Mouse (Mus musculus) lung, postnatal 0 days (tissue): Measurements from ENCODE around the gene Gfm2. TPM values are rescaled to one million over a fixed set of nuclear protein-coding genes. Genes with fewer than 3 reads are reported as not detected.

Experiments
- ATAC-seq: fragments of 200-750 bp; cut with Nextera tagmentation; 2 replicates; pipeline ENCODE4 v1.8.0; 2017; ENCODE audit warnings: moderate library complexity
- DNase-seq: peaks from one replicate; pipeline ENCODE4 v3.0.0-alpha.2; 2016; ENCODE audit warnings: low spot score
- H3K27ac ChIP-seq: fragments of 300-500 bp; sonication (generic); 2 replicates; pipeline ENCODE4 v1.5.1; 2014; ENCODE audit warnings: antibody characterized with exemption, mild to moderate bottlenecking, low read length, mixed read lengths
- H3K27me3 ChIP-seq: fragments of 300-500 bp; sonication (generic); replicated peaks from 2 replicates; pipeline ENCODE4 v1.6.1; 2014; ENCODE audit warnings: low read length, mixed read lengths; ENCODE audit not compliant: insufficient read depth
- H3K36me3 ChIP-seq: fragments of 300-500 bp; sonication (generic); 2 replicates; pipeline ENCODE4 v1.6.1; 2014; ENCODE audit warnings: low read length, mixed read lengths; ENCODE audit not compliant: insufficient read depth
- H3K4me1 ChIP-seq: fragments of 300-500 bp; sonication (generic); 2 replicates; pipeline ENCODE4 v1.6.1; 2014; ENCODE audit warnings: antibody characterized with exemption, low read depth, low read length, mixed read lengths; ENCODE audit not compliant: insufficient read depth
- H3K4me2 ChIP-seq: fragments of 300-500 bp; sonication (generic); replicated peaks from 2 replicates; pipeline ENCODE4 v1.6.1; 2014; ENCODE audit warnings: low read depth, mild to moderate bottlenecking, low read length, moderate library complexity, mixed read lengths
- H3K4me3 ChIP-seq: fragments of 300-500 bp; sonication (generic); 2 replicates; pipeline ENCODE4 v1.5.1; 2014; ENCODE audit warnings: low read depth, low read length
- H3K9ac ChIP-seq: fragments of 300-500 bp; sonication (generic); replicated peaks from 2 replicates; pipeline ENCODE4 v1.6.1; 2014; ENCODE audit warnings: low read depth, mild to moderate bottlenecking
- H3K9me3 ChIP-seq: fragments of 300-500 bp; sonication (generic); 2 replicates; pipeline ENCODE4 v1.6.1; 2016; ENCODE audit warnings: low read length, mixed read lengths
- CTCF ChIP-seq: IDR thresholded peaks from 2 replicates; pipeline ENCODE4 v1.5.1; 2016; ENCODE audit warnings: antibody characterized with exemption, mild to moderate bottlenecking
- EP300 ChIP-seq: IDR thresholded peaks from 2 replicates; pipeline ENCODE4 v1.6.1; 2016; ENCODE audit warnings: antibody characterized with exemption, mild to moderate bottlenecking, control low read depth
- WGBS: fragments of 180-500 bp; shearing (Covaris S2); extraction: QIAGEN DNeasy Blood & Tissue Kit; methylation state at CpG from one replicate; pipeline ENCODE4 v1.1.7; 2014; 5-methylcytosine and 5-hydroxymethylcytosine counted together
- polyA plus RNA-seq: library from polyadenylated mRNA; unstranded; fragments of >200 nt; fragmentation: Nextera tagmentation; extraction: Ambion mirVana; gene quantifications from 2 replicates; pipeline ENCODE4 v1.2.1, GENCODE M21; 2015

The Gfm2 gene
- polyA plus RNA-seq, 1 experiment from 2014 or later, result 11.1 TPM

DNA sequence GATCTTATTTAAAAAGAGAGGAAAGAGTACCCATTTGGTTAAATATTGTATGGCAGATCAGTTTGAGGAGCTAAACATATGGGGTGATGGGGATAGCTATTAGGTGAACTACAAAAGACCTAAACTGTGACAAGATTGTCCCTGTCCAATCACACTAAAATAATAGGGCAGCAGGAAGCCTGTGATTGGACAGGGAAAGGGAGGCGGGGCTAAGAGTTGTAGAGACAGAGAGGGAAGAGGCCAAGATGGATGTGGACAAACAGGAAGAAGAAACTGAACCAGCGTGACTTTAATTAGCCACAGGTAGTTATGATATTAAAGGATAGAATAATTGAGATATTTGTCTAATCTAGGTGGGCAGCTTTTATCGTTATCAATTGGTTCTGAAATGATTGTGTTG, 82.3 kb downstream of the Gfm2 start:
- no peak overlapping the region for H3K4me3 ChIP-seq
- H3K27ac ChIP-seq, result no peak overlapping the region
- H3K9me3 ChIP-seq, result no peaks in the 10 kb centered on the region
- H3K4me2 ChIP-seq, result no peak overlapping the region
- H3K9ac ChIP-seq, result no peak overlapping the region
- H3K4me1 ChIP-seq, result no peaks in the 10 kb centered on the region
- 86% methylated on average over 3 of the region's 3 CpGs for WGBS
- no peak for TF ChIP-seq CTCF
- DNase-seq (no peak), ATAC-seq (no peak)
- H3K36me3 ChIP-seq, result no peaks in the 10 kb centered on the region
- H3K27me3 ChIP-seq, result no peaks in the 10 kb centered on the region

DNA sequence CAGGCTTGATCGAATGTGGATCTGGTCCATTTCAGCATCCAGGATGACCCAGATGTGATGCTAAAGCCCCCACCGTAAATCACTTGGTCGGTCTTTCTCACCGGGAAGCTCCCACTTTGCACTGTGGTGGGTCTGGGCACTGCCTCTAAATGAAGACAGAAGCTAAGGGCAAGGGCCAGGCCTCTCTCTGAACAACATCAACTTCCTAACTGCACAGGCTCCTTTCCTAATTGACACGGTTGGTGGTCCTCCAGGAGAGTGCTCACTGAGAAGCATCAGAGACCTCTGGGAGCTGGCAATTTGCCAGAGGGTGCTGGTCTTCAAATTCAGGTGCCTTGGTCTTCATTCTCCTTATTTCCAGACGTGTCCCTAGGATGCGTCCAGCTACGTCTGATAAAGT, 86.1 kb downstream of the Gfm2 start:
- H3K36me3 ChIP-seq, result no peaks in the 10 kb centered on the region
- 70% methylated on average over 8 of the region's 8 CpGs for WGBS

DNA sequence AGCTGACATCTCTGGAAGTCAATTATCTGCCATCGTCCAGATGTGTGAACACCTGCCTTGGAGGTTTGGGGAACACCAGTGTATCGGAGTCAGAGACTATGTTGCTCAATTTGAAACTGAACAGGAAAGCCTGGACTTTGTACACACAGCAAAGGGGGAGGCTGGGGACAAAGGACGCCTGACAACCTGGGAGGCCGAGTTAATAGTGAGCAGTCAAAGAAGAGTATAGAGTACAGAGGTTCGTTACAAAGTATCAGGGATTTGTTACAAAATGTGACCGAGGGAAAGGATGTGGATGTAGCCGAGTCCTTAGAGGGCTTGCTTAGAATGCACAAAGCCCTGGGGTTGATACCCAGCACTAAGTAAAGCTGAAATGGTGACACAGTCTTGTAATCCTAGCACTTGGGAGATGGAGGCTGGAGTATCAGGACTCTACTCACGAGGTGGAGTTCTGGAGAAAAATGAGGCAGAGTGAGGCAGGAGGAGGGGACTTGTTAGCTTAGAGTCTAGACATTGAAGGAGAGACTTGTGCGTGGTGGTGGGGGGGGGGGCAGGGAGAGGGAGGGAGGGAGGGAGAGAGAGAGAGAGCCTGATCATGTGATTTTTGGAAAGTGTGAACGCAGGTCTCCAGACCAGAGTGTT, 86.7 kb downstream of the Gfm2 start:
- no peak overlapping the region for H3K9ac ChIP-seq
- H3K27me3 ChIP-seq, result no peaks in the 10 kb centered on the region
- ATAC-seq (no peak), DNase-seq (no peak)
- no peak overlapping the region for H3K4me3 ChIP-seq
- no peak overlapping the region for H3K27ac ChIP-seq
- H3K4me2 ChIP-seq, result no peak overlapping the region
- no peaks in the 10 kb centered on the region for H3K4me1 ChIP-seq
- no peaks in the 10 kb centered on the region for H3K9me3 ChIP-seq
- TF ChIP-seq CTCF, result no peak
- TF ChIP-seq EP300, result no peak
- 56% methylated on average over 10 of the region's 10 CpGs for WGBS
- no peaks in the 10 kb centered on the region for H3K36me3 ChIP-seq

More for the DNA sequence above, 86.1 kb downstream of the Gfm2 start:
- Histone ChIP-seq H3K4me1 (no peaks in the 10 kb centered on the region), H3K27ac (no peak overlapping the region), H3K4me2 (no peak overlapping the region), H3K27me3 (no peaks in the 10 kb centered on the region), H3K9ac (no peak overlapping the region), H3K4me3 (no peak overlapping the region), H3K9me3 (no peaks in the 10 kb centered on the region)
- DNase-seq (no peak), ATAC-seq (no peak)
- no peak for TF ChIP-seq CTCF
- no peak for TF ChIP-seq EP300

DNA sequence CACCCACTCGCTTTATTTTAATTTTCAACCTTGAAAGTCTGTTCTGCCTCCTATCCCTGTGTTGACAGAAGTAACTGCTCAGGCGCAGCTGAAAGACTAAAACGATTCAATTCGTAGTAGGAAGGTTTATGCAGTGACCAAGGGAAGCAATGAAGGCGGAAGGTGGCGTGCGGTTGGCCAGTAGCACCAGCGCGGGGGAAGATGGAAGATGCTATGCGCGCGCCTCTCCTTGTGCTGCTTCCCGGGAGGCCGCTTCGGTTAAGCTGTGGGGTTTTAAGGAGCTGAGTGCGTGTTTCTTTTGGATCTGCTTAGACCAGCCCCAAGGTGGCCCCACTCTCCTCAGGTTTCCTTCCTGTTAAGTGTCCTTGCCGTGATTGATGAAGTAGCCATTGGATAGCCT, 87.4 kb downstream of the Gfm2 start:
- no peaks in the 10 kb centered on the region for H3K4me1 ChIP-seq
- 42% methylated on average over 17 of the region's 17 CpGs for WGBS
- no peaks in the 10 kb centered on the region for H3K9me3 ChIP-seq
- H3K27me3 ChIP-seq, result no peaks in the 10 kb centered on the region
- H3K4me3 ChIP-seq, result no peak overlapping the region
- no peak overlapping the region for H3K27ac ChIP-seq
- TF ChIP-seq CTCF, result no peak
- no peak for TF ChIP-seq EP300
- ATAC-seq, result no peak
- H3K4me2 ChIP-seq, result no peak overlapping the region
- H3K9ac ChIP-seq, result no peak overlapping the region
- no peak for DNase-seq
- H3K36me3 ChIP-seq, result no peaks in the 10 kb centered on the region

DNA sequence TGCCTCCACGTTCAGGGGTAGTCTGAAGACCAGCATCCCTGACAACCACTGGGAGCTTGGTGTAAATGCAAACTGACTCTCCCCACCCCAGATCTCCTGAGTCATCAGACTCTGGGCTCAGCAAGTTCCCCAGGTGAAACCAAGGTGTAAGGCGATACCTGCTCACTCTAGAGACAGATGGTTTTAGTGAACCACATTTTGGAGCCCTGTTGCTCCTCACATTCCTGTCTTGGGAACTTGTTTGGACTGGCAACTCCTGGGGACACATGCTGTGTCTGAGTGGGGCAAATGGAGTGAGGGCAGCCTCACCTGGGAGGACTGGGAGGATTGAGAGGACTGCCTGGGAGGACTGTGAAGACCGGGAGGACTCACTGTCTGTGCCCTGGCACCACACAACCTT, 90.1 kb downstream of the Gfm2 start:
- no peak overlapping the region for H3K27ac ChIP-seq
- WGBS, result 86% methylated on average over 3 of the region's 3 CpGs

DNA sequence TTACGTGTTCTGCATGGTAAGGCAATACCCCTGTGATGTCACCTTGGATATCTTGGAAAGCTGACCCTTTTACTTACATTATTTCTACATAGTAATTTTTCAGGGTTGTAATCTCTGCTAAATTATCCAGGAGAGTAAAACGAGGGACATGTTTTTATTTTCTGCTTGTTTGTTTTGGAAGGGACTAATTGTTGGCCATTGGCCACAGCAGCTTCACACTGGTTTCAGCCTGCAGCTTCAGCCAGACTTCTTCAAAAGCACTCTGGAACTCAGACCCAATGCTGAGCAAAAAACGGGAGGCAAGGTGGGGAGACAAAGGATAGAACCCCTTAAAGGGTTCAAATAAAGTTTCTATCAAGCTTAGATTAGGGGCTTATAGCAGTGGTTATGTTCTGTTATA, 92.4 kb downstream of the Gfm2 start:
- H3K9ac ChIP-seq, result no peak overlapping the region
- H3K4me1 ChIP-seq, result no peaks in the 10 kb centered on the region
- no peaks in the 10 kb centered on the region for H3K27me3 ChIP-seq
- 77% methylated on average over 3 of the region's 3 CpGs for WGBS
- H3K36me3 ChIP-seq, result no peaks in the 10 kb centered on the region
- H3K27ac ChIP-seq, result no peak overlapping the region
- ATAC-seq (no peak), DNase-seq (no peak)
- H3K9me3 ChIP-seq, result no peaks in the 10 kb centered on the region
- no peak overlapping the region for H3K4me3 ChIP-seq
- H3K4me2 ChIP-seq, result no peak overlapping the region
- TF ChIP-seq EP300, result no peak
- no peak for TF ChIP-seq CTCF

More for the DNA sequence above, 90.1 kb downstream of the Gfm2 start:
- DNase-seq (no peak), ATAC-seq (no peak)
- no peak for TF ChIP-seq CTCF
- TF ChIP-seq EP300, result no peak
- Histone ChIP-seq H3K36me3 (no peaks in the 10 kb centered on the region), H3K4me3 (no peak overlapping the region), H3K4me1 (no peaks in the 10 kb centered on the region), H3K4me2 (no peak overlapping the region), H3K9ac (no peak overlapping the region), H3K27me3 (no peaks in the 10 kb centered on the region), H3K9me3 (no peaks in the 10 kb centered on the region)

Other genes with a start within 250 kb of the Gfm2 start
- 0.19 and 0.27 TPM in 2 replicates for gene Gcnt4, start 213.2 kb upstream of the Gfm2 start, polyA plus RNA-seq
- gene 1700029F12Rik, start 103.6 kb upstream of the Gfm2 start, polyA plus RNA-seq, result not detected in 2 replicates
- gene Fam169a, start 70.7 kb upstream of the Gfm2 start, polyA plus RNA-seq, result 0.21 and 0.24 TPM in 2 replicates
- gene Gm6169, start 38.7 kb upstream of the Gfm2 start, polyA plus RNA-seq, result 6.0 and 6.3 TPM in 2 replicates
- gene Nsa2, start within 50 bp of the Gfm2 start, polyA plus RNA-seq, result 43.9 and 47.3 TPM in 2 replicates
- 23.6 and 26.6 TPM in 2 replicates for gene Hexb, start 60.4 kb downstream of the Gfm2 start, polyA plus RNA-seq
- 2.6 and 4.0 TPM in 2 replicates for gene Enc1, start 103.2 kb downstream of the Gfm2 start, polyA plus RNA-seq